Mouse (Mus musculus) neural tube, embryonic 14.5 days (tissue): ENCODE measurements around the gene S100a10. TPM values are rescaled to one million over a fixed set of nuclear protein-coding genes. Genes with fewer than 3 reads are reported as not detected.

Experiments
- ATAC-seq: fragments of 200-750 bp; cut with Nextera tagmentation; 2 replicates; pipeline ENCODE4 v1.8.0; 2017; ENCODE audit warnings: low read depth, mild to moderate bottlenecking, moderate TSS enrichment, moderate library complexity
- H3K27ac ChIP-seq: fragments of 300-500 bp; sonication (generic); 2 replicates; pipeline ENCODE4 v1.5.1; 2014; ENCODE audit warnings: low read depth, mild to moderate bottlenecking, control low read depth, low read length, moderate library complexity, mixed read lengths
- H3K27me3 ChIP-seq: fragments of 300-500 bp; sonication (generic); 2 replicates; pipeline ENCODE4 v1.6.1; 2014; ENCODE audit warnings: low read length; ENCODE audit not compliant: control insufficient read depth, insufficient read depth
- H3K36me3 ChIP-seq: fragments of 300-500 bp; sonication (generic); 2 replicates; pipeline ENCODE4 v1.6.1; 2014; ENCODE audit warnings: low read length, mixed read lengths; ENCODE audit not compliant: control insufficient read depth, insufficient read depth
- H3K4me1 ChIP-seq: fragments of 300-500 bp; sonication (generic); 2 replicates; pipeline ENCODE4 v1.6.1; 2014; ENCODE audit warnings: low read length; ENCODE audit not compliant: control insufficient read depth, insufficient read depth
- H3K4me2 ChIP-seq: fragments of 300-500 bp; sonication (generic); 2 replicates; pipeline ENCODE4 v1.6.1; 2014; ENCODE audit warnings: mild to moderate bottlenecking, low read depth, low read length, control low read depth
- H3K4me3 ChIP-seq: fragments of 300-500 bp; sonication (generic); 2 replicates; pipeline ENCODE4 v1.5.1; 2014; ENCODE audit warnings: low read depth, low read length, control low read depth, mixed read lengths
- H3K9ac ChIP-seq: fragments of 300-500 bp; sonication (generic); replicated peaks from 2 replicates; pipeline ENCODE4 v1.6.1; 2014; ENCODE audit warnings: low read depth, mild to moderate bottlenecking, control low read depth, low read length, mixed read lengths
- H3K9me3 ChIP-seq: fragments of 300-500 bp; sonication (generic); 2 replicates; pipeline ENCODE4 v1.6.1; 2016; ENCODE audit warnings: low read length; ENCODE audit not compliant: control insufficient read depth
- WGBS: fragments of 180-500 bp; shearing (Covaris S2); extraction: QIAGEN DNeasy Blood & Tissue Kit; methylation state at CpG from one replicate; pipeline ENCODE4 v1.1.7; 2014; 5-methylcytosine and 5-hydroxymethylcytosine counted together
- polyA plus RNA-seq: library from polyadenylated mRNA; unstranded; fragments of >200 nt; fragmentation: Nextera tagmentation; extraction: Ambion mirVana; gene quantifications from 2 replicates; pipeline ENCODE4 v1.2.1, GENCODE M21; 2014

S100a10 gene
- polyA plus RNA-seq: 176 and 300 TPM in 2 replicates

GRCm38 (mm10) chr3:93554981-93555877 is at the start of gene S100a10:
Gene S100a10, plus strand, starts transcription at chr3:93555080.
- H3K4me1 ChIP-seq: 0 out of 2 replicates have a peak, but pooled peaks cover 3% of the 10 kb centered on the region
- WGBS: 4% methylated on average over 30 of the region's 39 CpGs
- peak within 1 kb of the TSS; percentile 44 for H3K4me3 ChIP-seq
- peak; percentile 88 for ATAC-seq
- H3K27me3 ChIP-seq: peaks cover 9% of the 10 kb centered on the region
- H3K9ac ChIP-seq: peak within 1 kb of the TSS; percentile 59
- H3K4me2 ChIP-seq: peak within 1 kb of the TSS; percentile 83
- no peaks in the 10 kb centered on the region for H3K9me3 ChIP-seq
- H3K27ac ChIP-seq: peak within 1 kb of the TSS; percentile 64
- H3K36me3 ChIP-seq: no peaks in the 10 kb centered on the region

- WGBS: 44% methylated on average over 30 of the region's 30 CpGs
- Histone ChIP-seq H3K4me1 (no peaks in the 10 kb centered on the region), H3K9me3 (no peaks in the 10 kb centered on the region), H3K4me2 (no peak overlapping the region), H3K27me3 (no peaks in the 10 kb centered on the region), H3K9ac (no peak overlapping the region), H3K36me3 (no peaks in the 10 kb centered on the region), H3K4me3 (no peak overlapping the region), H3K27ac (no peak overlapping the region)
- ATAC-seq: no peak
These were observed 48.7 kb upstream of the S100a10 start for GRCm38 (mm10) chr3:93505960-93506863.

GRCm38 (mm10) chr3:93506881-93507325 is 48.0 kb upstream of the S100a10 start:
- no peak overlapping the region for H3K27ac ChIP-seq
- H3K27me3 ChIP-seq: no peaks in the 10 kb centered on the region
- no peaks in the 10 kb centered on the region for H3K36me3 ChIP-seq
- H3K4me2 ChIP-seq: no peak overlapping the region
- 73% methylated on average over 5 of the region's 5 CpGs for WGBS
- no peak for ATAC-seq
- no peaks in the 10 kb centered on the region for H3K4me1 ChIP-seq
- no peak overlapping the region for H3K9ac ChIP-seq
- no peaks in the 10 kb centered on the region for H3K9me3 ChIP-seq
- no peak overlapping the region for H3K4me3 ChIP-seq

- no peak for ATAC-seq
- H3K27me3 ChIP-seq: no peaks in the 10 kb centered on the region
- 81% methylated on average over 1 of the region's 1 CpGs for WGBS
These were observed 45.6 kb upstream of the S100a10 start for GRCm38 (mm10) chr3:93509301-93509700.

GRCm38 (mm10) chr3:93511036-93511435 is 43.8 kb upstream of the S100a10 start:
- Histone ChIP-seq H3K36me3 (no peaks in the 10 kb centered on the region), H3K9me3 (no peaks in the 10 kb centered on the region), H3K27me3 (no peaks in the 10 kb centered on the region), H3K4me3 (no peak overlapping the region), H3K9ac (no peak overlapping the region), H3K27ac (no peak overlapping the region), H3K4me2 (no peak overlapping the region), H3K4me1 (no peaks in the 10 kb centered on the region)
- WGBS: 75% methylated on average over 1 of the region's 1 CpGs
- ATAC-seq: no peak

More at GRCm38 (mm10) chr3:93509301-93509700, 45.6 kb upstream of the S100a10 start:
- no peak overlapping the region for H3K27ac ChIP-seq
- no peak overlapping the region for H3K4me2 ChIP-seq
- H3K36me3 ChIP-seq: no peaks in the 10 kb centered on the region
- H3K9me3 ChIP-seq: no peaks in the 10 kb centered on the region
- no peak overlapping the region for H3K9ac ChIP-seq
- no peak overlapping the region for H3K4me3 ChIP-seq
- no peaks in the 10 kb centered on the region for H3K4me1 ChIP-seq

- 95% methylated on average over 1 of the region's 1 CpGs for WGBS
- no peak overlapping the region for H3K4me3 ChIP-seq
- ATAC-seq: no peak
- no peak overlapping the region for H3K9ac ChIP-seq
- no peaks in the 10 kb centered on the region for H3K36me3 ChIP-seq
- no peak overlapping the region for H3K4me2 ChIP-seq
- no peak overlapping the region for H3K27ac ChIP-seq
- no peaks in the 10 kb centered on the region for H3K27me3 ChIP-seq
- H3K9me3 ChIP-seq: no peaks in the 10 kb centered on the region
- H3K4me1 ChIP-seq: no peaks in the 10 kb centered on the region
These were observed 43.1 kb upstream of the S100a10 start for GRCm38 (mm10) chr3:93511801-93512200.

GRCm38 (mm10) chr3:93512386-93513101 is 42.3 kb upstream of the S100a10 start:
- Histone ChIP-seq H3K4me1 (no peaks in the 10 kb centered on the region), H3K9me3 (no peaks in the 10 kb centered on the region), H3K9ac (no peak overlapping the region), H3K36me3 (no peaks in the 10 kb centered on the region), H3K4me3 (no peak overlapping the region), H3K4me2 (no peak overlapping the region), H3K27ac (no peak overlapping the region), H3K27me3 (no peaks in the 10 kb centered on the region)
- ATAC-seq: no peak
- WGBS: 84% methylated on average over 7 of the region's 7 CpGs

- no peaks in the 10 kb centered on the region for H3K27me3 ChIP-seq
- H3K9me3 ChIP-seq: no peaks in the 10 kb centered on the region
- H3K36me3 ChIP-seq: no peaks in the 10 kb centered on the region
- H3K4me1 ChIP-seq: no peaks in the 10 kb centered on the region
- no peak overlapping the region for H3K27ac ChIP-seq
- 92% methylated on average over 3 of the region's 3 CpGs for WGBS
- no peak for ATAC-seq
- H3K4me3 ChIP-seq: no peak overlapping the region
- H3K4me2 ChIP-seq: no peak overlapping the region
- H3K9ac ChIP-seq: no peak overlapping the region
These were observed 40.3 kb upstream of the S100a10 start for GRCm38 (mm10) chr3:93514628-93515027.
